Mouse (Mus musculus): ENCODE data around the gene Usf1.
A peak's percentile ranks its signal among the peaks of the same experiment; 100 is the strongest.

Usf1 gene

GRCm38 (mm10) chr1:171410947-171411484 lies at the start of gene Usf1:
Gene Usf1, plus strand, starts transcription at chr1:171411313.
- DNase-seq (ENCODE audit: low read depth, low spot score): peak; percentile 93

DNA sequence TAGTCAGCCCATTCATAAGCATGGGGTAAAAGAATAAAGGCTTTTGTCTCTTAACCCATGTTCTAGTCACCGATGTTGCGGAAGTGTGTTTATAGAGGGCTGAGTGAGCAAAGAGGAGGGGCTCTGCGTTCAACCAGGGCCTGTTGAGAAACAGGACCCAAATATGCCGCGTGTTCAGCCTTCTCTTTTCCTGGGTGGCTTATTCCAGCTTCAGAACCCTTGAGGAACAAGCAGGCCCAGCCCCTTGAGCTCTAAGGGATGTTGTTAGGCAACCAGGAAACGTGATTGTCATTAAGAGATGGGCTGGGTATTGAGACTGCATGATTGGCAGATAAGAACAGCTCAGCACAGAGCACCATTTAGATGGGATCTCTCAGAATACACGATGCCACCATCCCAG lies 45.2 kb upstream of the Usf1 start:
- no peak for DNase-seq (ENCODE audit: low read depth, low spot score)

GRCm38 (mm10) chr1:171369845-171370556 lies 41.1 kb upstream of the Usf1 start, which contains the start of gene Nectin4:
Gene Nectin4, plus strand, starts transcription at chr1:171370099.
- DNase-seq (ENCODE audit: low read depth, low spot score): no peak

- no peak for DNase-seq (ENCODE audit: low read depth, low spot score)
Observed at GRCm38 (mm10) chr1:171372880-171373279, 38.2 kb upstream of the Usf1 start.

- DNase-seq (ENCODE audit: low read depth, low spot score): no peak
Observed at GRCm38 (mm10) chr1:171373946-171374345, 37.2 kb upstream of the Usf1 start.

DNA sequence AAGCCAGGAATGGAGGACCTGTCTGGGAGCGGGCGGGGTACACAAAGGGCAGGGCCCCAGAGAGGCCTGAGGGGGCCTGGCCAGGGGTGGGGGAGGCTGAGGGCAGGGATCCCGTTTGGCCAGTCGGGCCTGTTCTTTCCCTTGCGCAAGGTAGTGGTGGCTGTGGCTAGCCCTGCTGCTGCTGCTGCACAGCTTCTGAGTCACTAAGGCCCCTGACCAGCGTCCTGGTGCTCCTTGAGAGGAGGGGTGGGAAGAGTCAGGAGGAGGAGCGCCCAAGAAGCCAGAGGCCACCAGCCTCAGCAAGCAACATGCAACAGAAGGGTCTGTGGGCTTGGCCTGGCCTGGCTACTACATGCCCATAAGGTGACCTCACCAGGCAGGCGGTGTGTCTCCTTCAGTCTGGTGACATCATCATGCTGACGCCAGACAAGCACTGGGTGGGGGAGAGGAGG lies 35.4 kb upstream of the Usf1 start:
- DNase-seq (ENCODE audit: low read depth, low spot score): no peak

DNA sequence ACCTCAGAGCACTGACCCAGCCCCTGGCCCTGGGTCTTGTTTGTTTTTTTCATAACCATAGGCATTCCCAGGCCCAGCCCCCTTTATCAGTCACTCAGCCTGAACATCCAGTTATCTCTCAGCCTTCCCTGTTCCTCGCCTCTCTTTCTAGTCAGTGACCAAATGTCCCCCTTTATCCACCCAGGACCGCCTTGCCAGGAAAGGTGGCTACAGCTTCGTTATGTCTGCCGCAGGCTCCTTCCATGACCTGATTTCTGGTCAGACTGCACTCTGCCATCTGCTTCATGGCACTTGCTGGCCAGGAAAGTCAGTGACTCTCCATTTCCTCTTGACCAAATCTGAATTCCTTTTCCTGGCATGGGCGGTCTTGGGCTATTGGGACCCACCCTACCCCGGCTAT lies 32.8 kb upstream of the Usf1 start:
- no peak for DNase-seq (ENCODE audit: low read depth, low spot score)

DNA sequence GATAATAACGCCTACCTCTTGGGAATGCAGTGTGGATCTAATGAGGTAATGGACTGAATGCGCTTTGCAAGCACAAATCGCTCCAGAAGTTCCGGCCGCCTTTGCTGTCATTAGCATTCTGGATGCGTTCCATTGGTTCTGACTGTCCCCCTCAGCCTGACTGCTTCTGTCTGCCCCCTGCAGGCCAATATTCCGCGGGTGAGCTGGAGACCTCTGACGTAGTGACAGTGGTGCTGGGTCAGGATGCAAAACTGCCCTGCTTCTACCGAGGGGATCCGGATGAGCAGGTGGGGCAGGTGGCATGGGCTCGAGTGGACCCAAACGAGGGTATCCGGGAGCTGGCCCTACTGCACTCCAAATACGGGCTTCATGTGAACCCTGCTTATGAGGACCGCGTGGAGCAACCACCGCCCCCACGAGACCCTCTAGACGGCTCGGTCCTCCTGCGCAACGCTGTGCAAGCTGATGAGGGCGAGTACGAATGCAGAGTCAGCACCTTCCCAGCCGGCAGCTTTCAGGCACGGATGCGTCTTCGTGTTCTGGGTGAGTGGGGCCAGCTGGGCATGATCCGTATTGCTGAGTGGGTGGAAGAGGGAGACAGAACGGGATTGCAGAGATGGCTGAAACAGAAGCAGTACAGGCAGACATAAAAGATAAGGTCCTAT lies 31.0 kb upstream of the Usf1 start:
- DNase-seq (ENCODE audit: low read depth, low spot score): peak; percentile 58

- DNase-seq (ENCODE audit: low read depth, low spot score): no peak
Observed at GRCm38 (mm10) chr1:171382096-171382620, 29.0 kb upstream of the Usf1 start.

- DNase-seq (ENCODE audit: low read depth, low spot score): no peak
Observed at GRCm38 (mm10) chr1:171384361-171384760, 26.8 kb upstream of the Usf1 start.

DNA sequence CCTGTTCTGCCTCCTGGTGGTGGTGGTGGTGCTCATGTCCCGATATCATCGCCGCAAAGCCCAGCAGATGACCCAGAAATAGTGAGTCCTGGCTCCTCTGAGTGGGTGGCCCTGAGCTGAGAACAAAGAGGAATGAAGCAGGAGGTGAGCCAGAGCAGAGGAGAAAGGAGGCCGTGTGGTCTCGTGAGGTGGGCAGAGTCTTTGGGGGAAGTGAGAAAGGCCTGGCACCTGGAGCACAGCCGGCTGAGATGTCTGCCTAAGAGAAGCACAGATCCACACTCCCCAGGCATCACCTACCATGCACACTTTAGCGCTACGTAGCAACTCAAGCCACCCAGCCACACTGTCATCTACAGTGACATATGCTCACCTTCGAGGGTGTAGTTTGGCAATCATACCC lies 25.9 kb upstream of the Usf1 start:
- DNase-seq (ENCODE audit: low read depth, low spot score): no peak

- DNase-seq (ENCODE audit: low read depth, low spot score): no peak
Observed at GRCm38 (mm10) chr1:171387099-171387498, 24.0 kb upstream of the Usf1 start.

- DNase-seq (ENCODE audit: low read depth, low spot score): no peak
Observed at GRCm38 (mm10) chr1:171388376-171389102, 22.6 kb upstream of the Usf1 start, which contains the start of gene Arhgap30. Gene Arhgap30, plus strand, starts transcription at chr1:171388954.

GRCm38 (mm10) chr1:171390101-171390500 lies 21.0 kb upstream of the Usf1 start:
- no peak for DNase-seq (ENCODE audit: low read depth, low spot score)

GRCm38 (mm10) chr1:171401821-171402220 lies 9.3 kb upstream of the Usf1 start:
- DNase-seq (ENCODE audit: low read depth, low spot score): no peak

DNA sequence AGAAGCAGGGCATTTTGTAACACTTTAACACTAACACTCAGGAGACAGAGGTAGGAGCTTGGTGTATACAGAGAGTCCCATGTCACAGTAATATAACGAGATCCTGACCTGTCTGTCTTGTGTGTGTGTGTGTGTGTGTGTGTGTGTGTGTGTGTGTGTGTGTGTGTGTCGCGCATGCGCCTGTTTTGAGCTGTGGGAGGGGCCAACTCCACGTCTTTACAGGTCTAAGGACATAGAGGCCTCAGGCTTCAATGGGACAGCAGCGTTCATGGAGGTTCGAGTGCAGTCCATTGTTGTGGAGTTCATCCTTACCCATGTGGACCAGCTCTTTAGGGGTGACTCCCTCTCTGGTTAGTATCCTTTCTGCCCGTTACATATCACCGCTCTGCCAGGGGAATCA lies 8.1 kb upstream of the Usf1 start:
- DNase-seq (ENCODE audit: low read depth, low spot score): no peak

DNA sequence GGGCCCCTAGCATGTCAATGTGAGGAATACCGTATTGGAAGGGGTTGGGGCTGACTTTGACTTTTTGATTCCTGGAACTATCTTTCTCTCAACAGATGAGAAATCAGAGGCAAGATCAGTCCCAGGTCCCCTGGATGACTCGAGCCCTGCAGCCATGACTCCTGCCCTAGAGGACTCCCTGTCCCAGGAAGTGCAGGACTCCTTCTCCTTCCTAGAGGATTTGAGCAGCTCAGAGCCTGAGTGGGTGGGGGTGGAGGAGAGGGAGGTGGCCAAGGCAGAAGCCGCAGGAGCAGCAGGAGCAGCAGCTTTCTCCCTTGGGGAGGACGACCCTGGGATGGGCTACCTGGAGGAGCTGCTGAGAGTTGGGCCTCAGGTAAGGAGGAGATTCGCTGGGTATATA lies 3.9 kb upstream of the Usf1 start:
- DNase-seq (ENCODE audit: low read depth, low spot score): no peak

DNA sequence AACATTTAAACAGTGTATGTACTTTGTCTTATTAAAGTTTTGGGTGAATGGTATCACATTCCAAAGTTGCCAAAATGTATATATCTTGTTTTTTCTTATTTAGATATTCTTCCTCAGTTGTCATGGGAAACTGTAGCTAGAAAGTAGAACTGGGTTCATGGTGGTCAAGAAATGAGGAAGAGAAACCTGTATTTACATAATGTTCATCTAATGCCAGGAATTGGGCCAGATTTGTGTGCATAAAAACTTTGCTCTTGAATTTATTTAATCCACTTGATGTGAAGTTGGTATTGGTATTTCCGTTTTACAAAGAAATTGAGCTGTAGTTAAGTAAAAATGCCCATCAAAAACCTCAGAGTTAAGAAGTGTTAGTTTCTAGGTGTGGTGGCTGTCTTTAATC lies 882 bp upstream of the Usf1 start:
- DNase-seq (ENCODE audit: low read depth, low spot score): no peak

- DNase-seq (ENCODE audit: low read depth, low spot score): no peak
Observed at GRCm38 (mm10) chr1:171411492-171411941, 404 bp downstream of the Usf1 start.

- DNase-seq (ENCODE audit: low read depth, low spot score): peak; percentile 31
Observed at GRCm38 (mm10) chr1:171412001-171412441, 908 bp downstream of the Usf1 start.

DNA sequence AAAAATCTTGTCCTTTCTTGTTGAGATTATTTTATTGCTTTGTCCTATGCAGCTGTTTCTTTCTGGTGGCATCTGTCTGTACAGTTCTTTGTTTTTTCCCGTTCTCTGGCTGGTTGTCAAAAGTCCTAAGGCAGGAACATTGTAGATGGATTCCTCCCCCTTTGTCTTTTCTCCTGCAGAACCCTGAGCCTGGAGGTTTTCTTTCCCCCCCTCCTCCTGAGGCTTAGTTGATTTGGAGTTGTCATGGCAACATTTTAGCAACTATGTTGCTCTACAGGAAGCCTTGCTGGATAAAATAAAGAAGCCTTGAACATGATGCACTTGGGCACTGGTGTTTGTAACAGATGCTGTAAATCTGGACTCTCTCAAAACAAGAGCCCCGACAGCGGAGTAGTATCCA lies 1.3 kb downstream of the Usf1 start:
- no peak for DNase-seq (ENCODE audit: low read depth, low spot score)

- no peak for DNase-seq (ENCODE audit: low read depth, low spot score)
Observed at GRCm38 (mm10) chr1:171413608-171414007, 2.5 kb downstream of the Usf1 start.
